Mouse (Mus musculus) liver, postnatal 0 days (tissue): Measurements from ENCODE around the gene Kcnd1.

Experiments used
- CTCF ChIP-seq: sonication (generic); IDR thresholded peaks from 2 replicates; pipeline ENCODE4 v1.5.1; 2016; ENCODE audit warnings: antibody characterized with exemption, low read depth
- EP300 ChIP-seq: IDR thresholded peaks from 2 replicates; pipeline ENCODE4 v1.6.1; 2016; ENCODE audit warnings: antibody characterized with exemption, low read depth, mild to moderate bottlenecking

- TF ChIP-seq CTCF (no peak), EP300 (no peak)
These were observed 25.8 kb downstream of the Kcnd1 start for GRCm38 (mm10) chrX:7847845-7848244.
